Mouse (Mus musculus) forebrain, embryonic 12.5 days (tissue): ENCODE results near the gene Ccdc146. TPM values are rescaled to one million over a fixed set of nuclear protein-coding genes. Genes with fewer than 3 reads are reported as not detected.
A peak's percentile ranks its signal among the peaks of the same experiment; 100 is the strongest.

Source experiments
- ATAC-seq: fragments of 200-750 bp; cut with Nextera tagmentation; 2 replicates; pipeline ENCODE4 v1.8.0; 2017; ENCODE audit warnings: moderate TSS enrichment; ENCODE audit not compliant: low FRiP score
- H3K27ac ChIP-seq: fragments of 300-500 bp; sonication (generic); 2 replicates; pipeline ENCODE4 v1.5.1; 2016; ENCODE audit warnings: mild to moderate bottlenecking
- H3K27me3 ChIP-seq: fragments of 300-500 bp; sonication (generic); 2 replicates; pipeline ENCODE4 v1.6.1; 2016; ENCODE audit warnings: mild to moderate bottlenecking
- H3K36me3 ChIP-seq: fragments of 300-500 bp; sonication (generic); replicated peaks from 2 replicates; pipeline ENCODE4 v1.6.1; 2016; ENCODE audit warnings: mild to moderate bottlenecking
- H3K4me1 ChIP-seq: fragments of 300-500 bp; sonication (generic); 2 replicates; pipeline ENCODE4 v1.6.1; 2016
- H3K4me2 ChIP-seq: fragments of 300-500 bp; sonication (generic); 2 replicates; pipeline ENCODE4 v1.6.1; 2016; ENCODE audit warnings: mild to moderate bottlenecking, moderate library complexity
- H3K4me3 ChIP-seq: fragments of 300-500 bp; sonication (generic); replicated peaks from 2 replicates; pipeline ENCODE4 v1.5.1; 2016; ENCODE audit warnings: mild to moderate bottlenecking
- H3K9ac ChIP-seq: fragments of 300-500 bp; sonication (generic); 2 replicates; pipeline ENCODE4 v1.6.1; 2016; ENCODE audit warnings: mild to moderate bottlenecking
- H3K9me3 ChIP-seq: fragments of 300-500 bp; sonication (generic); 2 replicates; pipeline ENCODE4 v1.6.1; 2016
- WGBS: fragments of 180-500 bp; shearing (Covaris S2); methylation state at CpG from one replicate; pipeline ENCODE4 v1.1.7; 2016; 5-methylcytosine and 5-hydroxymethylcytosine counted together
- polyA plus RNA-seq: library from polyadenylated mRNA; unstranded; fragments of >200 nt; fragmentation: Nextera tagmentation; extraction: Ambion mirVana; gene quantifications from 2 replicates; pipeline ENCODE4 v1.2.1, GENCODE M21; 2016

Gene Ccdc146
- polyA plus RNA-seq, 1 experiment from 2014 or later, result 0.20 TPM

- Histone ChIP-seq H3K36me3 (no peaks in the 10 kb centered on the region), H3K9me3 (no peaks in the 10 kb centered on the region), H3K4me1 (no peaks in the 10 kb centered on the region), H3K9ac (no peak overlapping the region), H3K27me3 (no peaks in the 10 kb centered on the region), H3K27ac (no peak overlapping the region), H3K4me2 (no peak overlapping the region), H3K4me3 (no peak overlapping the region)
- 51% methylated on average over 14 of the region's 14 CpGs for WGBS
- no peak for ATAC-seq
Measured at GRCm38 (mm10) chr5:21383392-21384251, 40.9 kb downstream of the Ccdc146 start.

GRCm38 (mm10) chr5:21382678-21383077 is 41.8 kb downstream of the Ccdc146 start:
- 76% methylated on average over 6 of the region's 6 CpGs for WGBS
- no peak overlapping the region for H3K27ac ChIP-seq
- no peak for ATAC-seq

GRCm38 (mm10) chr5:21381986-21382385 is 42.5 kb downstream of the Ccdc146 start:
- Histone ChIP-seq H3K4me1 (no peaks in the 10 kb centered on the region), H3K27ac (no peak overlapping the region), H3K9me3 (no peaks in the 10 kb centered on the region), H3K4me2 (no peak overlapping the region), H3K4me3 (no peak overlapping the region), H3K36me3 (no peaks in the 10 kb centered on the region), H3K9ac (no peak overlapping the region), H3K27me3 (no peaks in the 10 kb centered on the region)
- no peak for ATAC-seq
- WGBS, result 83% methylated on average over 6 of the region's 6 CpGs

More at GRCm38 (mm10) chr5:21382678-21383077, 41.8 kb downstream of the Ccdc146 start:
- no peak overlapping the region for H3K4me3 ChIP-seq
- no peaks in the 10 kb centered on the region for H3K4me1 ChIP-seq
- H3K9ac ChIP-seq, result no peak overlapping the region
- no peaks in the 10 kb centered on the region for H3K36me3 ChIP-seq
- no peaks in the 10 kb centered on the region for H3K27me3 ChIP-seq
- no peaks in the 10 kb centered on the region for H3K9me3 ChIP-seq
- H3K4me2 ChIP-seq, result no peak overlapping the region

- no peak overlapping the region for H3K4me3 ChIP-seq
- H3K4me2 ChIP-seq, result no peak overlapping the region
- H3K27me3 ChIP-seq, result no peaks in the 10 kb centered on the region
- no peaks in the 10 kb centered on the region for H3K9me3 ChIP-seq
- H3K27ac ChIP-seq, result no peak overlapping the region
- H3K9ac ChIP-seq, result no peak overlapping the region
- H3K4me1 ChIP-seq, result no peaks in the 10 kb centered on the region
- 76% methylated on average over 2 of the region's 2 CpGs for WGBS
- H3K36me3 ChIP-seq, result no peaks in the 10 kb centered on the region
- ATAC-seq, result no peak
Measured at GRCm38 (mm10) chr5:21378397-21378796, 46.1 kb downstream of the Ccdc146 start.

DNA sequence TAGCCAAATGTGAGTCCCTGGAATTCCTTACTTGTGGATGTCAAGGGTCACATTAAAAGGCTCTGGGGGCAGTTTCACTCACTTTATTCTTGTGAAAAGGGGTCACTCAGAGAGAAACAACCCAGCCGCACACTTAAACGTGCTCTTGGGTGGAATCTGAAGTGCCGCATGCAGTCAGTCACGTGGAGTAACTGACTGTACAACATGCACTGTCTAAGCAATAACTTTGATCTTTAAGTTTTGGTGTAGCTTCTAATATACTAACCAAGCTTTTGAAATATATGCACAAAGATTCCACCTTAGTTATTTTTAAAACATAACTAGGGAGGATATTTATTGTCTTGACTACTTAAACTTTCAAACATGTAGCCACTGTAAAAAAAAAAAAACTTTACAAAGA is 47.5 kb downstream of the Ccdc146 start:
- no peak overlapping the region for H3K4me2 ChIP-seq
- no peaks in the 10 kb centered on the region for H3K9me3 ChIP-seq
- no peak overlapping the region for H3K9ac ChIP-seq
- no peak overlapping the region for H3K4me3 ChIP-seq
- ATAC-seq, result no peak
- H3K4me1 ChIP-seq, result peaks cover 8% of the 10 kb centered on the region
- no peak overlapping the region for H3K27ac ChIP-seq
- H3K27me3 ChIP-seq, result no peaks in the 10 kb centered on the region
- WGBS, result 70% methylated on average over 4 of the region's 4 CpGs
- H3K36me3 ChIP-seq, result no peaks in the 10 kb centered on the region

GRCm38 (mm10) chr5:21373180-21373518 is 51.3 kb downstream of the Ccdc146 start:
- Histone ChIP-seq H3K9me3 (no peaks in the 10 kb centered on the region), H3K27ac (no peak overlapping the region), H3K9ac (peak overlapping the region; percentile 54), H3K27me3 (no peaks in the 10 kb centered on the region), H3K36me3 (no peaks in the 10 kb centered on the region), H3K4me1 (peaks cover 10% of the 10 kb centered on the region), H3K4me3 (peak overlapping the region; percentile 50), H3K4me2 (peak overlapping the region; percentile 90)
- 0 out of 2 replicates have a peak, but pooled peaks have one; percentile 3 for ATAC-seq
- 68% methylated on average over 7 of the region's 7 CpGs for WGBS

GRCm38 (mm10) chr5:21372493-21373179 is 51.8 kb downstream of the Ccdc146 start, which contains the start of gene Fgl2:
TSS of gene Fgl2 (plus strand) at chr5:21372642.
- peak within 1 kb of the TSS; percentile 54 for H3K9ac ChIP-seq
- ATAC-seq, result peak; percentile 93
- no peaks in the 10 kb centered on the region for H3K9me3 ChIP-seq
- H3K27ac ChIP-seq, result no peak within 1 kb of the TSS
- H3K4me3 ChIP-seq, result peak within 1 kb of the TSS; percentile 50
- 4% methylated on average over 31 of the region's 31 CpGs for WGBS
- H3K4me1 ChIP-seq, result peaks cover 14% of the 10 kb centered on the region
- H3K36me3 ChIP-seq, result no peaks in the 10 kb centered on the region
- H3K4me2 ChIP-seq, result peak within 1 kb of the TSS; percentile 90
- H3K27me3 ChIP-seq, result no peaks in the 10 kb centered on the region

DNA sequence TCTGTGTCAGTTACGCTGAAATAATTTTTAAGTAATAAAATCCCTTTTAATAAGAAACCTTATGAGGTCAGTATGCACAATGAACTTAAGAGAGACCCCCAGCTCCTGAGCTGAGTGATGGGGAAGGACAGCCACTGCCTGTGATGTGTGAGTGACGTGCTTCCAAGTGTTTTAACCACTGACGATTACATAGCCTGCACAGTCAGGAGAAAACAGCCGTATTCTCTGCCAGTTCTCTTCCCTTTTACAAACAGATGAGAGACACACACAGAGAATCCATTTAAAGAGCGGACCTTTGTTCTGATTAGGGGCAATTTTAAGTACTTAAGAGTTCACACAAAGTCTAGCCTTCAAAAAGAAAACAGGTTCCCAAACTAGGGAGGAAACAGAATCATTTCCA is 52.6 kb downstream of the Ccdc146 start:
- ATAC-seq, result peak; percentile 55; the same call in 1 of the 2 replicates
- no peak overlapping the region for H3K27ac ChIP-seq
- no peak overlapping the region; the same call in 1 of the 2 replicates for H3K9ac ChIP-seq
- H3K36me3 ChIP-seq, result no peaks in the 10 kb centered on the region
- peak overlapping the region; percentile 50 for H3K4me3 ChIP-seq
- H3K4me1 ChIP-seq, result peaks cover 18% of the 10 kb centered on the region
- no peaks in the 10 kb centered on the region for H3K27me3 ChIP-seq
- no peaks in the 10 kb centered on the region for H3K9me3 ChIP-seq
- H3K4me2 ChIP-seq, result peak overlapping the region; percentile 90
- 32% methylated on average over 5 of the region's 5 CpGs for WGBS

GRCm38 (mm10) chr5:21370218-21370947 is 54.1 kb downstream of the Ccdc146 start:
- no peak overlapping the region for H3K9ac ChIP-seq
- peaks cover 18% of the 10 kb centered on the region for H3K4me1 ChIP-seq
- no peak for ATAC-seq
- H3K27me3 ChIP-seq, result no peaks in the 10 kb centered on the region
- no peak overlapping the region for H3K4me2 ChIP-seq
- H3K36me3 ChIP-seq, result no peaks in the 10 kb centered on the region
- WGBS, result 92% methylated on average over 5 of the region's 5 CpGs
- no peak overlapping the region for H3K4me3 ChIP-seq
- no peak overlapping the region for H3K27ac ChIP-seq
- no peaks in the 10 kb centered on the region for H3K9me3 ChIP-seq

GRCm38 (mm10) chr5:21367514-21367913 is 57.0 kb downstream of the Ccdc146 start:
- no peak for ATAC-seq
- no peaks in the 10 kb centered on the region for H3K27me3 ChIP-seq
- 0% methylated on average over 2 of the region's 2 CpGs for WGBS

DNA sequence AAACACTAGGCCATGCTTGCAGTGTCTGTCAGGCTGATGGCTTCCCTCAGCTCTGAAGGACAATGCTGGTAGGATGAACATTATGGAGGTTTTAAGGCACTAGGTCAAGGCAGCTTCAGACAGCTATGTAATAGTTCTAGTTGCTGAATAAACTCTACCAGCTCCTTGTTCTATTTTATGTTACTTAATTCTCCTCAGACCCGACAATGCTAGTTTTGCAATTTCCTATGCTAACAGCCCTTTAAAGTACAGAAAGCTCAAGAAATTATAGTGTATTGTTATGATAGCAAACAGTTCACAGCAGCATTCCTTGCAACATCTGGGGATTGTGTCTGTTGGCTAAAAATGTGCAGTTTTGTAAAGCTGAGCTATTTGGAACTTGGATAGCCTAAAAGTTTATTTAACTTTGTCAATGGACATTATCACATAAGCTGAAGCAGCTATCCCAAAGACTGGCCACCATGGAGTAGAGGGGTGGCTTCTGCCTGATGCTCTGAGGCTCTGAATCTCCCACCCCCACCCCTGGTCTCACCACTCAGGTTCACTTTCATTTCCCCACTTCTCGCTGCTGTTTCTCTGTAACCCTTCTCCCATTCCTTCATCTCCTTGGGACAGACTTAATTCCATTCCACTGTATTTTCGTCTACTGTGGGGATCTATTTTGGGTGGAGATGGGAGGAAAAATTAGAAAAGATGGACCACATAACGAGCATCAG is 58.0 kb downstream of the Ccdc146 start:
- 54% methylated on average over 4 of the region's 4 CpGs for WGBS
- H3K36me3 ChIP-seq, result no peaks in the 10 kb centered on the region
- no peak overlapping the region for H3K4me3 ChIP-seq
- ATAC-seq, result no peak
- H3K9me3 ChIP-seq, result 0 out of 2 replicates have a peak, but pooled peaks cover 4% of the 10 kb centered on the region
- no peak overlapping the region for H3K27ac ChIP-seq
- H3K27me3 ChIP-seq, result no peaks in the 10 kb centered on the region
- H3K4me2 ChIP-seq, result no peak overlapping the region
- H3K9ac ChIP-seq, result no peak overlapping the region
- H3K4me1 ChIP-seq, result peaks cover 8% of the 10 kb centered on the region; the same call in 1 of the 2 replicates

More at GRCm38 (mm10) chr5:21367514-21367913, 57.0 kb downstream of the Ccdc146 start:
- Histone ChIP-seq H3K9ac (no peak overlapping the region), H3K36me3 (no peaks in the 10 kb centered on the region), H3K4me2 (no peak overlapping the region), H3K4me3 (no peak overlapping the region), H3K9me3 (no peaks in the 10 kb centered on the region), H3K27ac (no peak overlapping the region), H3K4me1 (peaks cover 14% of the 10 kb centered on the region)
